ENCODE assay signal across 10 mouse cellular contexts in the genomic region with DNA sequence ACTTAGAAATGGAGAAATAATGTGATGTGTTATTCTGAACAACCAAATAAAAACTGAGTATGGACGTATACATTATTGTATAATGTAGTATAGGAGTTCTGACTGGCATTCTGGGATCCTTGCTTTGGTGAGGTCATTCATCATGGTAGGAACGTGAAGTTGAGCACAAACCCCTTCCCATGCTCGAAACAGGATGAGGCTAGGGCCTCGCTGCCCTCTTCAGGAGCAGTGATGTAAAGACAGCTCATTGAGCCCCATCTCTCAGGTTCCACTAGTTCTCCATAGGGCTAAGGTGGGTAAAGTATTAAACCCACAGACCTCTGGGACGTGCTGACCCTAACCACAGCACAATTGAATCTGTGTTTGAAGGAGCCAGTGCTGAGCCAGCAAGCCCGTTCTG.
DNase-seq lines count a peak whose midpoint lies in the region; ATAC-seq and TF ChIP-seq lines count a peak whose summit lies in the region.
"Had no signal": no experiment of that assay in that cellular context is flagged by ENCODE, and none has a peak within 500 bp of the region (broad histone marks: within the 10 kb centered on the region; RNA-seq: fewer than 3 reads in every experiment).

No protein-coding gene starts in this region.

- H3K27ac ChIP-seq in cerebellum, adult 2 months (ENCODE audit: insufficient read depth, low read length), result no peak overlapping the region
- no peak overlapping the region for H3K27ac ChIP-seq in lung, embryonic 14.5 days (ENCODE audit: low read depth)
- no peak overlapping the region for H3K27ac ChIP-seq in forebrain, postnatal 0 days (ENCODE audit: low read depth, low read length)
- H3K27ac ChIP-seq in midbrain, embryonic 13.5 days, result no peak overlapping the region
- H3K27ac ChIP-seq: midbrain, embryonic 12.5 days had no signal

- no peak for TF ChIP-seq POLR2A in cerebellum, adult 2 months (IDR thresholded peaks at IDR 0.05; ENCODE audit: borderline replicate concordance, insufficient read depth, low read length)

- H3K4me2 ChIP-seq in lung, embryonic 14.5 days, result no peak overlapping the region
- no peak overlapping the region for H3K4me2 ChIP-seq in forebrain, postnatal 0 days (ENCODE audit: low read depth)
- H3K4me2 ChIP-seq in midbrain, embryonic 13.5 days (replicated peaks), result no peak overlapping the region
- H3K4me2 ChIP-seq: midbrain, embryonic 12.5 days had no signal

- no peaks in the 10 kb centered on the region for H3K27me3 ChIP-seq in cerebellum, adult 2 months (ENCODE audit: control insufficient read depth, insufficient read depth, low read length)
- H3K27me3 ChIP-seq in lung, embryonic 14.5 days (ENCODE audit: insufficient read depth, low read length), result no peaks in the 10 kb centered on the region
- 0 out of 2 replicates have a peak, but pooled peaks cover 4% of the 10 kb centered on the region for H3K27me3 ChIP-seq in forebrain, postnatal 0 days (ENCODE audit: insufficient read depth, low read length)
- H3K27me3 ChIP-seq in midbrain, embryonic 13.5 days, result no peaks in the 10 kb centered on the region
- H3K27me3 ChIP-seq: midbrain, embryonic 12.5 days had no signal

- H3K36me3 ChIP-seq in lung, embryonic 14.5 days (ENCODE audit: insufficient read depth), result no peaks in the 10 kb centered on the region
- no peaks in the 10 kb centered on the region for H3K36me3 ChIP-seq in forebrain, postnatal 0 days (ENCODE audit: insufficient read depth)
- H3K36me3 ChIP-seq in midbrain, embryonic 13.5 days, result no peaks in the 10 kb centered on the region
- H3K36me3 ChIP-seq: G1E; midbrain, embryonic 12.5 days had no signal

- no peak overlapping the region for H3K4me3 ChIP-seq in cerebellum, adult 2 months (replicated peaks; ENCODE audit: insufficient read depth, low read depth, low read length)
- H3K4me3 ChIP-seq in lung, embryonic 14.5 days (ENCODE audit: low read depth, low read length), result no peak overlapping the region
- H3K4me3 ChIP-seq in forebrain, postnatal 0 days (ENCODE audit: low read depth, low read length), result no peak overlapping the region
- H3K4me3 ChIP-seq in midbrain, embryonic 13.5 days (replicated peaks), result no peak overlapping the region
- H3K4me3 ChIP-seq: midbrain, embryonic 12.5 days had no signal

- H3K4me1 ChIP-seq in cerebellum, adult 2 months (ENCODE audit: control insufficient read depth, insufficient read depth, low read length), result no peaks in the 10 kb centered on the region
- no peaks in the 10 kb centered on the region for H3K4me1 ChIP-seq in lung, embryonic 14.5 days (ENCODE audit: insufficient read depth)
- no peaks in the 10 kb centered on the region for H3K4me1 ChIP-seq in forebrain, postnatal 0 days (ENCODE audit: insufficient read depth)
- no peaks in the 10 kb centered on the region for H3K4me1 ChIP-seq in midbrain, embryonic 13.5 days (replicated peaks)
- H3K4me1 ChIP-seq: midbrain, embryonic 12.5 days had no signal

- 47% methylated on average over 6 of the region's 6 CpGs for WGBS in cerebellum, adult 2 months
- 44% methylated on average over 6 of the region's 6 CpGs for WGBS in lung, embryonic 14.5 days
- 49% methylated on average over 6 of the region's 6 CpGs for whole genome bisulfite sequencing in forebrain, postnatal 0 days
- 57% methylated on average over 6 of the region's 6 CpGs for WGBS in midbrain, embryonic 13.5 days

- no peak for DNase-seq in cerebellum, adult 2 months
- no peak for DNase-seq in cerebellum, adult 9-11 months
- peak; percentile 64 for DNase-seq in lung, embryonic 14.5 days
- DNase-seq in lung, adult 18-20 months, result no peak
- DNase-seq in forebrain, postnatal 0 days, result peak; percentile 55
- DNase-seq in layer of hippocampus, adult 9-10 months (ENCODE audit: low spot score), result no peak

- H3K9ac ChIP-seq in lung, embryonic 14.5 days, result no peak overlapping the region
- no peak overlapping the region for H3K9ac ChIP-seq in forebrain, postnatal 0 days
- no peak overlapping the region for H3K9ac ChIP-seq in midbrain, embryonic 13.5 days (replicated peaks)
- H3K9ac ChIP-seq: midbrain, embryonic 12.5 days had no signal

- peak; percentile 43 for TF ChIP-seq CTCF in cerebellum, adult 2 months (IDR thresholded peaks at IDR 0.05; ENCODE audit: borderline replicate concordance, insufficient read depth, low read depth, low read length)
- peak; percentile 69 for TF ChIP-seq CTCF in lung, embryonic 14.5 days (IDR thresholded peaks at IDR 0.05; ENCODE audit: low read depth)
- peak; percentile 74 for TF ChIP-seq CTCF in forebrain, postnatal 0 days (IDR thresholded peaks at IDR 0.05; ENCODE audit: low read depth)

- peak; percentile 44; the same call in 1 of the 2 replicates for ATAC-seq in lung, embryonic 14.5 days (ENCODE audit: insufficient read depth)
- peak; percentile 30; the same call in 1 of the 2 replicates for ATAC-seq in forebrain, postnatal 0 days
- ATAC-seq in midbrain, embryonic 13.5 days, result 0 out of 2 replicates have a peak, but pooled peaks have one; percentile 40
- ATAC-seq in monocyte, adult 5-6 weeks (replicated peaks; ENCODE audit: insufficient number of reproducible peaks, low FRiP score, low TSS enrichment, poor library complexity, severe bottlenecking), result no peak

- H3K9me3 ChIP-seq in lung, embryonic 14.5 days (ENCODE audit: low read depth, low read length), result no peaks in the 10 kb centered on the region
- no peaks in the 10 kb centered on the region for H3K9me3 ChIP-seq in forebrain, postnatal 0 days (ENCODE audit: low read length)
- H3K9me3 ChIP-seq in midbrain, embryonic 13.5 days, result no peaks in the 10 kb centered on the region
- H3K9me3 ChIP-seq: G1E; midbrain, embryonic 12.5 days had no signal

Comparison
In these comparisons a context has a peak if more than half of its experiments do, and no peak if none do; other contexts are left out.
1. DNase-seq: peak in lung, embryonic 14.5 days (single experiment) and forebrain, postnatal 0 days (single experiment); none in cerebellum, adult 2 months (0 of 2), cerebellum, adult 9-11 months (single experiment), lung, adult 18-20 months (0 of 2) and layer of hippocampus, adult 9-10 months (single experiment).
2. Peak in every context shown above with its lines, with median percentiles within 50 percentile points of each other: CTCF ChIP-seq.